Mouse (Mus musculus) frontal cortex, postnatal 25 days (tissue): Measurements from ENCODE around the gene Cfap69.
"Not testable (repeated sequence)": the region's sequence is repeated elsewhere in the genome, so short reads cannot be mapped to it uniquely, and the experiment has no call there.

Experiments
- DNase-seq, 2 experiments: peaks; one replicate each; pipeline ENCODE4 v3.0.0; 2022; ENCODE audit warnings: low spot score in 2 of 2

The Cfap69 gene

GRCm38 (mm10) chr5:5663655-5664370 is at the start of gene Cfap69:
TSS of gene Cfap69 (minus strand) at chr5:5664239.
- DNase-seq = peak; percentile 83 to 84

- DNase-seq = no peak
Measured at GRCm38 (mm10) chr5:5711032-5711431, 47.0 kb upstream of the Cfap69 start.

GRCm38 (mm10) chr5:5707341-5708278 is 43.6 kb upstream of the Cfap69 start:
- no peak for DNase-seq

DNA sequence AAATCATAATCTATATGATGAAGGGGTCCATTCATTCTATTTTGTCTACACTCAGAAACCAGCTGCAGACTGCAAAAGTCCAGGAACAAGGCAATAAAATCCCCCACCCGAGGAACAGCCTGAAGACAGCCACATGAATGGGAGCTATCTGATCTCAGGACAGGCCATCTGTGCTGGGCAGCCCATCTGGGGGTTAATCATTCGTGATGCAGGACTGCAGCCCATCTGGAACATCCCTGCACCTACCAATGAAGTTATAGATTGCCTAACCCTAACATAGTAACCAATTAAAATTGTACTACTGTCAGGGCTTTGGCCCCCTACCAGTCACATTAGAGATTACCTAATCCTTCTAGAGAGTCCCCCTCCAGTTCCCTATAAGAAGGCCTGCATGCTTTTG is 41.0 kb upstream of the Cfap69 start:
- DNase-seq = no peak

DNA sequence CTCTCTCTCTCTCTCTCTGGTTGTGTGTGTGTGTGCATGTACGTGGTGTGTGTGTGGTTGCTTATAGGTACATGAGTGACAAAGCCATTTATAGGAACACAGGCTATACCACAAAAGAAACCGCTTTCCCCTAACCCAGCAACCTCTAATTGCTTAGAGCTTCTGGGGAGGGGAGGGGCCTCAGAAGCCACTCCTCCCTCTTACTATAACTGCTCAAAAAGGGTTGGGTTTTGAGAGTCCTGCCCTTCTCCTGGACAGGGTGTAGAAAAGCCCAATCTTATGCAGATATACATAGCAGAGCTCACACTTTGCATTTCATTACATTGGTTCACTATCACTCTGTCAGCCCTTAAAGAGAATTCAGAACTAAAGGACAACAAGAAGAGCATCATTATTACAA is 36.3 kb upstream of the Cfap69 start:
- DNase-seq = no peak

DNA sequence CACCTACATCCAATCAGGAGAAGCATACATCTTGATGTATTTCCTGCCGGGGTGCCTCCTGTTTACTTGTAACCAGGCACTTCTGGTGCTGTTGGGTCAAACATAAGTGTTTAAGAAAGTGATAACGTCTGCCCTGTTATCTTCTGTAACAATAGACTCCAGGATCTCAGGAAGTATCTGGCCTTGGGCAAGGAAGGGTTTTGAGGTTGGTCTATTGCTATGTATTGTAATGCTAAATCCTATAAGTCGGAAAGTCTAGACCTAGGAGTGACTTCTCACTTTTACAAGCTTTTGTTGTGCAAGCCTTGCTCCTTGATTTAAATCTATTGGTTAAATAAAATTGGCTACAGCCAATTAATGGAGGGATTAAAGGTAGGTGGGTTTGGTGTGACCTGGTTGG is 34.8 kb upstream of the Cfap69 start:
- no peak for DNase-seq

- no peak for DNase-seq
Measured at GRCm38 (mm10) chr5:5695401-5695942, 31.4 kb upstream of the Cfap69 start.

DNA sequence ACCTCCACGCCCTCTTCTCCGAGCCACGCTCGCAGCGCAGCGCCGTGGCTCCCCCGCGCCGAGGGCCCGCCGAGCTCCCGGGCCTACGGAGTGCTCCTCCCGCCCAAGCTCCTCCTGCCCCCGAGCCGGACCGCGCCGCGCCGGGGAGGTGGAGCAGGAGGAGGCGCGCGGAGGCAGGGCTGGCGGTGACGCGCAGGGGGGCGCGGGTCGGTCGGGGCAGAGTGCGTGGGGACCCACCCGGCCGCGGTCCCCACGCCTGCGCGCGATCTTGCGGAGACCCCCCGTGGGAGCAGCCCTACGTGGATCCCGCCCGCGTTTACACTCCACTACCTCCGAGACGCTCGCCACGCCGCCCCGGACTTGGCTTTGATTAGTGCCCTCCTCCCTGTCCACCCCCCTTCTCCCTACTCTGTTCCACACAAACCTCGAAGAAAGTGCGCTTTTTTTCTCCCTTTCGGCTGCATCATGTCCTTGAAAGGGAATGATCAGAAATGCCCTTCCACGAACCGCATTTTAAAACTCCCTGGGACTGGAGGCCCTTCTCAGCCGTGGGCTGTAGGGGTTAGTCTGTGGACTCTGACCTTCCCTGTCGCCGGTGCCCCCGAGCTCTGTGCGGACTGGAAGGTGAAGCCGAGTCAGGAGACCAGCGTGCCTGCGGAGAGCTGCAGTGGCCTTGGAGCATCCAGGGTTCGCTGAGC is 30.1 kb upstream of the Cfap69 start, which contains the start of gene Steap2:
Gene Steap2, minus strand, starts transcription at position 623 of the 698 bp plus-strand sequence.
- peak; percentile 6 to 8 for DNase-seq

DNA sequence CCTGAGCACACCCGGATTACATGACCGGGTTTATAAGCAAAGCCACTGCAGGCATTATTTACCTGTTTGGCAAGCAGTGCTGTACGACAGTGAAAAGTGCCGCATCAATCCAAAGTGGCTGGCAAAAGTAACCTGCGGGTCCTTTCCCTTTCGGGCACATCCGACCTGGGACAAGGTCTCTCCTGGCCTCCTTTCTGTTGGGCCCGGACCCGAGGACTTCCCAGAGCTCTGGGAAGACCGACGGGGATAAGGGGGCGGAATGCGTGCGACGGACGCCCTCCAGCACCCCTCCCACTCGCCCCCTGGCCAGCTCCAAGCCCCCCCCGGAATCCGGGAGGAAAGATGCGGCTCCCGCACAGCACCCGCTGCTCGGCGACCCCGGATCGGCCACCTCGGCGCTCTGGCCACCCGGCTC is 29.5 kb upstream of the Cfap69 start:
- no peak for DNase-seq

GRCm38 (mm10) chr5:5692167-5692738 is 28.2 kb upstream of the Cfap69 start:
- DNase-seq = no peak

- DNase-seq = no peak
Measured at GRCm38 (mm10) chr5:5688945-5689540, 25.0 kb upstream of the Cfap69 start.

- no peak for DNase-seq
Measured at GRCm38 (mm10) chr5:5688228-5688627, 24.2 kb upstream of the Cfap69 start.

DNA sequence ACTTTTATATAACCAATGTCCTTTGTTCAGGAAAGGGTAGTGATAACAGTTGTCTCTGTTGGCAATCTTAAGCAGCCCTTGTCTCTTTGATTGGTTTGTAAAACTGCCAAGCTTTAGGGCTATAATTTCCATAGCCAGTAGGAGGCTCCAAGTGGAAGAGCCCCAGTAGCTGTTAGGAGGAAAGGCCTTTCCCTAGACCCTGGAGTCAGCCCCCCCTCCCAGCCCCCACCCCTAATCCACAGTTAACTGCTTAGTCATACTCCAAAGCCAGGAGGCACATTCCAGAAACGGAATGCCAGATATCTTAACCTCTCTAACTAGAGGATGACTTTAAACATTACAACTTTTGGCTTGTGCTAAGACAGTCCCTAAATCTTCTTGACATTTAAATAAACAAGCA is 22.9 kb upstream of the Cfap69 start:
- no peak for DNase-seq

GRCm38 (mm10) chr5:5684946-5685345 is 20.9 kb upstream of the Cfap69 start:
- not testable (repeated sequence) for DNase-seq

GRCm38 (mm10) chr5:5683292-5683691 is 19.3 kb upstream of the Cfap69 start:
- no peak for DNase-seq

DNA sequence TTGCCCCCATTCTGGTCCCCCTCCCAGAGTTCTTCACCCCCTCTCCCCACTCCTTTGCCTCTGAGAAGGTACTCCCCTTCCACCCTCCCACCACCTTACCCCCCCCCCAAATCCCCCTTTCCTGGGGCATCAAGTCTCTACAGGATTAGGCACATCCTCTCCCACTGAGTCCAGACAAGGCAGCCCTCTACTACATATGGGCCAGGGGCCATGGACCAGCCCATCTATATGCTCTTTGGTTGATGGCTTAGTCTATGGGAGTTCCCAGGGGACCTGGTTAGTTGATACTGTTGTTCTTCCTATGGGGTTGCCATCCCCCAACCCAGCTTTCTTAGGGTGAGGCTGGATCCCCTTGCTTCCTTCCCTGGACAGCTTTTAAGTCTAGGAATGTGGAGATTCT is 15.4 kb upstream of the Cfap69 start:
- DNase-seq = no peak

DNA sequence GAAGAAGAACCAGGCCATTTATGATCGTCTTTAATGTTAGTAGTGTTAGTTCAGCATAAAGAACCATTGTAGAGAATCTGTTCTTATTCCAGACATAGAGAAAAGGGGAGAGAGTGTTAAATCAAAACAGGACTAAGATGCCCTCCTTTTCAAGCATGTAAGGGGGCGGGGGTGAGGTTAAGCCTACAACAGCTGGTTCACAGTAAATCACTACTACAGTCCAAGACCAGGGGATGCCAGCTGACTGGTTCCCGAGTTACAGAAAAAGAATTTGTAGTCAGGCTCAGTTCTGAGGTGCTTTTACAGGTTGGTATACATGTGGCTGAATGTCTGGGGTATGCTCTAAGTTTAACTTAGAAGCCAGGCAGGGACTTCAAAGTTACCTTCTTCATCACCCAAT is 12.0 kb upstream of the Cfap69 start:
- DNase-seq = no peak

DNA sequence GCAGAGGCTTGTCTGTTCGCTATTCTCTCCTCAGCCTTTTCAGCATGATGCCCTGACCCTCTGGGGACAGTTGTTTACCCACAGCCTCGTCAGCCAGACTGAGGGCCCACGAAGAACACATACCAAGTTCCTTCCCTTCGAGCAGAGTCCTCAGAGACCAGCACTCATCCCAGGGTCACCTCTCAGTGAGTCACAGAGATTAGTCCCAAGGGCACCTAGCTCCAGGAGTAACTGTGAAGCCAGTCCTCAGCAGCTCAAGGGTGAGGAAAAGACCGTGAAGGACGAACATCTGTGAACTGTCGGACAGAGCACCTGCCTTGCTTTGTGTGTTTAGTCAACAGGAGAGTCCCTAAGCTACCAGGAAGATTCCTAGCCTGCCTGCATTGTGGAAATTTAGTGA is 4.9 kb upstream of the Cfap69 start:
- DNase-seq = no peak

DNA sequence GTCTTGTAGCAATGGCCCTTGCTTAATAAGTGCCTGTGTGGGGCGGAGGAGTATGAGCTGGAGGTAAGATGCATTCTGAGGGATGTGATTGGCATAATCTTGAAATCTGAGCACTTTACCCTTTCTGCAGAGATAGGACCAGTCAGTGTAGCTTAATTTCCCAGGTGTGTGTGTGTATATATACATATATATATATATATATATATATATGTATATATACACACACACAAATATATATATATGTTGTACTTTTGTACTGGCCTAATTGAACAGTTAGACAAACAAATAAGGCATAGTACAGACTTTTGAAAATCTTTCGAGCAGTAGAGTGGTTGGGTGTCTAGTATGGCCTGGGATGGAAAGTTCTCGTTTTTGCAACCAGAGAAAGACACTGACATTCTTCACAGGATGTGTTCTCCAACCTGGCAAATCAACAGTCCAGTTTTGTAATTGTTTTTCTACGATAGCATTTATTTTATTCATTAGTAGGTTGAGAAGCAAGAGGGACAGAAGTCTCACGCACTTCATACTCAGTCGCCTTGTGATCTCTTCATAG is 410 bp upstream of the Cfap69 start:
- no peak for DNase-seq

DNA sequence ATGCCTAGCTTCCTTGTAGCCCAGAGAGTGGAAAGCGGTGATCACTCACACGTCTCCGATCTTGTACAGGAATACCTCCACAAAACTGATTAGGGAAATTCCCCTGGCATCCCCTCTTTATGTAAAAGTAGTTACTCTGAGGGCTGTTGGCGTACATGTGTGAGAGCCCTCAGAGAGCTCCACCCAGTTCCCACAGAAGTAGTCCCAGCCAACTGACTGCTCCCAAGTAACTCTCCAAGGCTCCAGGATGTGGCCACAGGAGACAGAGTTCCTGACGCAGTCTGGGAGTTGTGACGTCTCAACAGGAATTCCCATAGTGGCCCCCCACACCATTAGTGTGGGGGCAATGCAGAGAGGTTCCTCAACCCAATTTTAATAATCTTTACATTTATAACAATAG is 982 bp downstream of the Cfap69 start:
- DNase-seq = no peak

DNA sequence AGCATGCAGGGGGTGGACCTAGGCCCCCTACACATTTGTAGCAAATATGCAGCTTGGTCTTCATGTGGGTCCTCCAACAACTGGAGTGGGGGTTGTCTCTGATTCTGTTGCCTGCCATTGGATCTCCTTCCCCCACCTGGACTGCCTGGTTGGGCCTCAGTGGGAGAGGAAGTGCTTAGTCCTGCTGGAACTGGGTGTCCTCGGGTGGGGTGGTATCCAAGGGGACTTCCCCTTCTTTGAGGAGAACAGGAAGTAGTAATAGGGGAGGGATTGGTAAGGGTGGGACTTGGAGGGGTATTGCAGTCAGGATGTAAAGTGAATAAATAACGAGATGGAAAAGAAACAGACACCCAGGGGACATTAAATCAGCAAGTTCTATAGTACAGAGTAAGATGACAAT is 5.4 kb downstream of the Cfap69 start:
- no peak for DNase-seq
